Mouse (Mus musculus) embryonic facial prominence, embryonic 14.5 days (tissue): ENCODE results near the gene Tet1. TPM values are rescaled to one million over a fixed set of nuclear protein-coding genes. Genes with fewer than 3 reads are reported as not detected.

Source experiments
- ATAC-seq: fragments of 200-750 bp; cut with Nextera tagmentation; 2 replicates; pipeline ENCODE4 v1.8.0; 2017; ENCODE audit warnings: low read depth, moderate number of reproducible peaks, moderate TSS enrichment
- DNase-seq: peaks from one replicate; pipeline ENCODE4 v3.0.0-alpha.2; 2015; ENCODE audit warnings: low spot score
- H3K27ac ChIP-seq: fragments of 300-500 bp; sonication (generic); replicated peaks from 2 replicates; pipeline ENCODE4 v1.5.1; 2014; ENCODE audit warnings: low read depth, mild to moderate bottlenecking, low read length, moderate library complexity
- H3K27me3 ChIP-seq: fragments of 300-500 bp; sonication (generic); replicated peaks from 2 replicates; pipeline ENCODE4 v1.6.1; 2014; ENCODE audit warnings: low read length; ENCODE audit not compliant: control insufficient read depth, insufficient read depth
- H3K36me3 ChIP-seq: fragments of 300-500 bp; sonication (generic); 2 replicates; pipeline ENCODE4 v1.6.1; 2014; ENCODE audit warnings: low read length, mixed read lengths; ENCODE audit not compliant: control insufficient read depth, insufficient read depth
- H3K4me1 ChIP-seq: fragments of 300-500 bp; sonication (generic); 2 replicates; pipeline ENCODE4 v1.6.1; 2014; ENCODE audit warnings: antibody characterized with exemption, low read length; ENCODE audit not compliant: control insufficient read depth, insufficient read depth
- H3K4me2 ChIP-seq: fragments of 300-500 bp; sonication (generic); 2 replicates; pipeline ENCODE4 v1.6.1; 2014; ENCODE audit warnings: low read depth, mild to moderate bottlenecking, low read length, moderate library complexity, mixed read lengths
- H3K4me3 ChIP-seq: fragments of 300-500 bp; sonication (generic); 2 replicates; pipeline ENCODE4 v1.5.1; 2014; ENCODE audit warnings: low read depth, mild to moderate bottlenecking, low read length
- H3K9ac ChIP-seq: fragments of 300-500 bp; sonication (generic); 2 replicates; pipeline ENCODE4 v1.6.1; 2014; ENCODE audit warnings: low read depth, mild to moderate bottlenecking, low read length, moderate library complexity, mixed read lengths
- H3K9me3 ChIP-seq: fragments of 300-500 bp; sonication (generic); 2 replicates; pipeline ENCODE4 v1.6.1; 2016; ENCODE audit warnings: low read length; ENCODE audit not compliant: control insufficient read depth
- WGBS: fragments of 180-500 bp; shearing (Covaris S2); extraction: QIAGEN DNeasy Blood & Tissue Kit; methylation state at CpG from one replicate; pipeline ENCODE4 v1.1.7; 2014; 5-methylcytosine and 5-hydroxymethylcytosine counted together
- polyA plus RNA-seq: library from polyadenylated mRNA; unstranded; fragments of >200 nt; fragmentation: Nextera tagmentation; extraction: Ambion mirVana; gene quantifications from 2 replicates; pipeline ENCODE4 v1.2.1, GENCODE M21; 2014

The Tet1 gene
- polyA plus RNA-seq, 1 experiment from 2014 or later, result 22.2 TPM

DNA sequence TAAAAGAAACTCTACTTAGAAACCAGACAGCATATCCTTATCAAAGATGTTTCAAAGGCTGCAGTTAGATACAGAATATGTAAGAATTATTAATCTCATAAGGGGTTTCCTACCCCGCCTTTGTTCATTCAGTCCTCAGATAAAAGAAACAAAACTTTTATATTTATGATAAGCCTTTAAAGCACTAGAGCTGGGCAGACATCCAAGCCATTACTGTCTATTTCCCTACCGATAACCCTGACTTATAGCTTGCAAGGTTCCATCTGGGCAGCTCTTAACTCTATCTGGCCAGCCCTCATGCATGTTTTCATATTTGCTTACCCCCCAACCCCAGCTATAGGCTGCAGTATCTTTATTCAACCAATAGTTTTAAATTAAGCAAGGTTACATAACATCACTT, 77.2 kb downstream of the Tet1 start:
- no peak overlapping the region for H3K27ac ChIP-seq
- WGBS, result 77% methylated on average over 2 of the region's 2 CpGs
- no peaks in the 10 kb centered on the region for H3K4me1 ChIP-seq
- H3K9me3 ChIP-seq, result no peaks in the 10 kb centered on the region
- peaks cover 24% of the 10 kb centered on the region; the same call in 1 of the 2 replicates for H3K36me3 ChIP-seq
- no peak overlapping the region for H3K4me3 ChIP-seq
- no peaks in the 10 kb centered on the region for H3K27me3 ChIP-seq
- DNase-seq (no peak), ATAC-seq (no peak)
- no peak overlapping the region for H3K9ac ChIP-seq
- H3K4me2 ChIP-seq, result no peak overlapping the region

DNA sequence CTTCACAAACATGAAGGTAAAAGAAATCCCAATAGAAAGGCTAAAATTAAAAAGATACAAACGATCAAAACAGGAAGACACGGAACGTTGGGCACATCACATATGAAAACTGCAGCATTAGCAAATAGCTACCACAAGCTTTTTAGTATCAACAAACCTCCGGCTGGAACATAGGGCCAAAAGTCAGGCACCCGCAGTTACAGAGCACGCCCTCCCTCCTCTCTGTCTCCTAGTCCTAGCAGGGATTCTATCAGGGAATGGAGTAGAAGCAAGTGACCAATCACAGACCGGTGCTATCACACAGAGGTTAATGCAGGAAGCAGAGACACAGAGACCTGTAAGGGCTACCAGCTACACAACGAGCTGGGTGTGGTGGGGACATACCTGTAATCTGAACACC, 84.3 kb downstream of the Tet1 start:
- ATAC-seq (no peak), DNase-seq (no peak)
- H3K4me2 ChIP-seq, result no peak overlapping the region
- no peaks in the 10 kb centered on the region for H3K4me1 ChIP-seq
- no peaks in the 10 kb centered on the region for H3K9me3 ChIP-seq
- H3K27ac ChIP-seq, result no peak overlapping the region
- H3K4me3 ChIP-seq, result no peak overlapping the region
- WGBS, result 78% methylated on average over 8 of the region's 8 CpGs
- no peak overlapping the region for H3K9ac ChIP-seq
- H3K27me3 ChIP-seq, result no peaks in the 10 kb centered on the region
- H3K36me3 ChIP-seq, result peaks cover 23% of the 10 kb centered on the region

DNA sequence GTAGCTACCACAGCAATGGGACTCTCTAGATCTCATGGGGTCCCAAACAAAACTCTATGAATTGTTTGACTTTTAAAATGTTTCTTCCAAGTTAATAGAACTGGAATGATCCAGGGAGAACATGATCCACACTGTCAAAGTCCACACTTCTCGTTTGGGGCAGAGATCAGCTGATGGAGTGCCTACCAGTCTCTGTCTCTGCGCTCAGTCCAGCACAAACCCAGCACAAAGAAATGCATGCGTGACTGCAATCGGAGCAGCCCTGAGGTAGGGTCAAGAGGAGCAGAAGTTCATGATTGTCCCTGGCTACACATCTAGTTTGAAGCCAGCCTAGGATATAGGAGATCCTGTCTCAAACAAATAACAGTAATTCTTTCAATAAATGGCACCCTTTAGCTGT, 85.4 kb downstream of the Tet1 start:
- Histone ChIP-seq H3K27me3 (no peaks in the 10 kb centered on the region), H3K4me3 (no peak overlapping the region), H3K4me1 (no peaks in the 10 kb centered on the region), H3K36me3 (peaks cover 33% of the 10 kb centered on the region), H3K27ac (no peak overlapping the region), H3K9ac (no peak overlapping the region), H3K9me3 (no peaks in the 10 kb centered on the region), H3K4me2 (no peak overlapping the region)
- no peak for DNase-seq
- 64% methylated on average over 4 of the region's 4 CpGs for WGBS
- no peak for ATAC-seq

DNA sequence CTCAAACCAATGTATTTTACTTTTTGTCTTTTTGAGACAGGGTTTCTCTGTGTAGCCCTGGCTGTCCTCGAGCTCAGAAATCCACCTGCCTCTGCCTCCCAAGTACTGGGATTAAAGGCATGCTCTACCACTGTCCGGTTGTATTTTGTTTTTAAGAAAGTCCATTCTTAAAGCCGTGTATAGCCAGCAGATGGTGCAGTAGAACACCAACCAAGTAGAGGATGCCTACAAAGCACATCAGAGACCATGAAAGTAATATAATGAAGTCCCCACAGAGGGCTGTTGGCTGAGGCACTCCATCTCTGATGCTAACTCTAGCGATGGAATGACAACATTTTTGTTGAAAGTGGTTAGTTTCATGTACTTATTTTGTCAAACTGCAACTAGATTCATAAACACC, 98.8 kb downstream of the Tet1 start:
- WGBS, result 80% methylated on average over 4 of the region's 4 CpGs
- Histone ChIP-seq H3K9ac (no peak overlapping the region), H3K27ac (no peak overlapping the region), H3K9me3 (no peaks in the 10 kb centered on the region), H3K4me1 (no peaks in the 10 kb centered on the region), H3K27me3 (no peaks in the 10 kb centered on the region), H3K36me3 (peaks cover 35% of the 10 kb centered on the region), H3K4me2 (no peak overlapping the region), H3K4me3 (no peak overlapping the region)
- no peak for ATAC-seq
- no peak for DNase-seq

DNA sequence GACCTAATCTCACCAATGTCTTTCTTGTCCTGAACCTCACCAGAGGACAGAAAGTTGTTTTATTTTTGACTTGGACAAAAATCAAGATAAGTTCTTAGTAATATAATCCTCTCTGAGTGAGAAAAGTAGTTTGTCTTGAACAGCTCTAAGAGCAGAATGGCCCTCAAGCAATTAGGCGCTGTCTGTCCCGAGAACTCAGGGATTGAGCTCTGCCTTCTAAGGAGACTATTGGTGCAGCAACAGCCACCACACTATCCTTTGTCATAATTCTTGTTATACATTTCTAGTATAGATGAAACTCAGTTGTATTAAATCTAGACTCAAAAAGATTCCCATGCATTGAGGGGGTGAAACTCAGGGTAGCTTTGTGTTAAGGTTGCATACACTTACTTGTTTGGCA, 100.0 kb downstream of the Tet1 start:
- H3K4me3 ChIP-seq, result no peak overlapping the region
- WGBS, result 94% methylated on average over 2 of the region's 2 CpGs
- DNase-seq, result no peak
- H3K4me2 ChIP-seq, result no peak overlapping the region
- ATAC-seq, result no peak
- no peak overlapping the region for H3K27ac ChIP-seq
- no peaks in the 10 kb centered on the region for H3K27me3 ChIP-seq
- no peaks in the 10 kb centered on the region for H3K4me1 ChIP-seq
- no peaks in the 10 kb centered on the region for H3K9me3 ChIP-seq
- H3K9ac ChIP-seq, result no peak overlapping the region
- peaks cover 27% of the 10 kb centered on the region for H3K36me3 ChIP-seq

DNA sequence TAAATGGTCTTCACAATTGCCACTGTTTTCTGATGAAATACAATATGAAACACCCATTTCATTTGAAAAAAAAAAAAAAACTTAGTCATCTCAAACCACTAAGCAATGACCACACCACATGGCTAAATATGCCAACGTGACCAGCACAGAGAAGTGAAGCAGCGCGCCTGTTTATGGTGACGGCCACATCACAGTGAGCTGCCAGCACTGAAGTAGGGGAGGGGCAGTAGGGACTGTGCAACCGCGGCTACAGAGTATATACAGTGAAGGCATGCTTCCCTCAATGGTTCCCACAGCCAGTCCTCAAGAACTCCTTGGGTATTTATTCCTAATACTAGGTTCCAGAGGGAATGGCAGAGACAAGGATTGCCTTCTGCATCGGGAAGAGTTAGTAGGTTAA, 100.5 kb downstream of the Tet1 start:
- DNase-seq (no peak), ATAC-seq (no peak)
- no peaks in the 10 kb centered on the region for H3K4me1 ChIP-seq
- no peaks in the 10 kb centered on the region for H3K9me3 ChIP-seq
- H3K27me3 ChIP-seq, result no peaks in the 10 kb centered on the region
- H3K9ac ChIP-seq, result no peak overlapping the region
- WGBS, result 90% methylated on average over 7 of the region's 7 CpGs
- peaks cover 22% of the 10 kb centered on the region for H3K36me3 ChIP-seq
- H3K4me2 ChIP-seq, result no peak overlapping the region
- H3K4me3 ChIP-seq, result no peak overlapping the region
- H3K27ac ChIP-seq, result no peak overlapping the region

DNA sequence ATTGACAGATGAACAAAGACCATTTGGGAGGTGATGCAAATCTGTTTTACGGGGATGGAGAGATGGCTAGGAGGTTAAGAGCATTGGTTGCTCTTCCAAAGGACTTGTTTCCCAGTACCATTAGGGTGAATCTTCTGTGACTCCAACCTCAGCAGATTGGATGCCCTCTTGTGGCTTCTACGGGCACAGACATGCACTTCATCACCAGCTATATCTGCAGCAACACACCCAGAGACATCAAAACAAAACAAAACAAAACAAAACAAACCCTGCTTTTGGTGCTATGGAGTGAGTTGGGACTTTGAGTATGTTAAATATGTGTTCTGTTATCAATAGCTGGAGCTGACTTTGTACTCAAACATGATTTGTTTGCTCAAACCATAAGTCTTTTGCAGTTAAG, 104.7 kb downstream of the Tet1 start:
- no peak overlapping the region for H3K4me3 ChIP-seq
- no peaks in the 10 kb centered on the region for H3K4me1 ChIP-seq
- H3K4me2 ChIP-seq, result no peak overlapping the region
- no peaks in the 10 kb centered on the region for H3K27me3 ChIP-seq
- 0 out of 2 replicates have a peak, but pooled peaks cover 11% of the 10 kb centered on the region for H3K36me3 ChIP-seq
- 88% methylated on average over 2 of the region's 2 CpGs for WGBS
- no peak overlapping the region for H3K27ac ChIP-seq
- H3K9ac ChIP-seq, result no peak overlapping the region
- ATAC-seq, result no peak
- no peaks in the 10 kb centered on the region for H3K9me3 ChIP-seq
- no peak for DNase-seq

DNA sequence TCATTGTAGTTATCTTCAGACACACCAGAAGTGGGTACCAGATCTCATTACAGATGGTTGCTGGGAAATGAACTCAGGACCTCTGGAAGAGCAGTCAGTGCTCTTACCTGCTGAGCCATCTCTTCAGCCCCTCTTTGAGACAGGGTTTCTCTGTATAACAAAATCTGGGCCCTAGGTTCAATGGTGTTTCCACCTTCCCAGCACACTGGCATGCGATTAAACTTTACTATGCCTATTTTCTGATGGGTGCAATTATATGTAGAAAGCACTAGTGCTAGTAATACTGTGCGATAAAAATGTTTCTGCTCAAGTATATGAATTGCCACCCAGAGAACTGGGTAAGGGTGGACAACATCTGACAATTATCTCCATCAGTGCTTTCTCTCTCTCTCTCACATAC, 105.5 kb downstream of the Tet1 start:
- WGBS, result 95% methylated on average over 2 of the region's 2 CpGs
- no peaks in the 10 kb centered on the region for H3K4me1 ChIP-seq
- no peaks in the 10 kb centered on the region for H3K27me3 ChIP-seq
- H3K4me3 ChIP-seq, result no peak overlapping the region
- ATAC-seq (no peak), DNase-seq (no peak)
- 0 out of 2 replicates have a peak, but pooled peaks cover 11% of the 10 kb centered on the region for H3K36me3 ChIP-seq
- H3K27ac ChIP-seq, result no peak overlapping the region
- no peak overlapping the region for H3K9ac ChIP-seq
- no peak overlapping the region for H3K4me2 ChIP-seq
- no peaks in the 10 kb centered on the region for H3K9me3 ChIP-seq

DNA sequence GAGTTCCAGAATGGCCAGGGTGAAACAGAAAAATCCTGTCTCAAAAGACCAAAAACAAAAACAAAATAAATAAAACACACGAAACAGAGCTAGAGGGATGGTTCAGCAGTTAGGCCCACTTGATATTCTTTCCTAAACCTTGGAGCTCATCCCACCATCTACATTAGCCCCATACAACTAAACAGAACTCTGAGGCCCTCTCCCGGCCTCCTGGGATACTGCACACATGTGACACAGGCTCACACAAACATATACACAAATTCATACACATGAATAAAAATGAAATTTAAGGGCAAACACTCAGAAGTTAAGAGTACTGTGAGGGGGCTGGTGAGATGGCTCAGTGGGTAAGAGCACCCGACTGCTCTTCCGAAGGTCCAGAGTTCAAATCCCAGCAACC, 114.6 kb downstream of the Tet1 start:
- no peaks in the 10 kb centered on the region for H3K9me3 ChIP-seq
- H3K4me1 ChIP-seq, result 0 out of 2 replicates have a peak, but pooled peaks cover 3% of the 10 kb centered on the region
- no peak overlapping the region for H3K4me2 ChIP-seq
- no peak for ATAC-seq
- H3K36me3 ChIP-seq, result peaks cover 13% of the 10 kb centered on the region
- no peaks in the 10 kb centered on the region for H3K27me3 ChIP-seq
- no peak overlapping the region for H3K27ac ChIP-seq
- WGBS, result 94% methylated on average over 4 of the region's 4 CpGs
- DNase-seq, result no peak
- no peak overlapping the region for H3K4me3 ChIP-seq
- no peak overlapping the region for H3K9ac ChIP-seq
